Mouse (Mus musculus) MEL (cell line): ENCODE results near the gene Il20ra.
A peak's percentile ranks its signal among the peaks of the same experiment; 100 is the strongest.

Source experiments
- CTCF ChIP-seq, 3 experiments: IDR thresholded peaks in 2 of 3; conservative IDR thresholded peaks in 1 of 3; 2 replicates each; pipeline ENCODE4 v1.5.1; 2011 to 2012; ENCODE audit warnings: low read length in 3 of 3, low read depth in 2 of 3, mild to moderate bottlenecking in 2 of 3, improper control_type of control experiment in 1 of 3, inconsistent platforms in 1 of 3, mixed read lengths in 1 of 3, moderate library complexity in 1 of 3; ENCODE audit not compliant: control insufficient read depth in 1 of 3, insufficient read depth in 1 of 3, poor library complexity in 1 of 3, severe bottlenecking in 1 of 3
- POLR2AphosphoS2 ChIP-seq: IDR thresholded peaks from 2 replicates; pipeline ENCODE4 v1.6.1; 2011; ENCODE audit warnings: low read length, improper control_type of control experiment
- USF1 ChIP-seq: IDR thresholded peaks from 2 replicates; pipeline ENCODE4 v1.6.1; 2014; ENCODE audit warnings: low read depth, mild to moderate bottlenecking, inconsistent platforms, low read length, improper control_type of control experiment, moderate library complexity

DNA sequence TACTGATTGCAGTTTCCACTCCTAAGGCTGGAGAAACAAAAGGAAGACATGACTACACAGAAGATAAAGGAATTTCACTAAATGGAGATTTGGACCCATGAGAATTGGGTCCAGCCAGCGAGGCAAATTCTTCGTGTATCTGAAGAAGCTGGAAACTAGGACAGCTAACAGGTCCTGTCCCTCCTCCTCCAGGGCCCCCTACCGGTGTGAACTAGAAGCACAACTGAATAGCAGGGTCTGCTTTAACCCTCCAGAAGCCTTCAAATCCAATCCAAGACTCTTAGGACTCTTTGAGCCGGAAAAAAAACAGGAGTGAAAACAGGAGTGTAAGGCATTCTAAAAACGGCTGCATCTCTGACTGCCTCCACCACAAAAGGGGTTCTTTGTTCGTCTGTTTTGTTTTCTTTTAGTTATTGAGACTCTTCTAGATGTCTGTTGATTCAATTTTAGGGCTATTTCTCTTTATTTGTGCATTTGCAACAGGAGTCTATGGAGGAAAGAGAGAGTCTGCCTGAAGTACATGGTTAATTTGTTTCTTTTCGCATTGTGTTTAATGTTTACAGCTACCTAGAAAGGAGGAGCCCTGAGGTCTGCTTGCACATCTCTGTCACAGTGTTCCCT is 709 bp upstream of the Il20ra start:
- TF ChIP-seq POLR2AphosphoS2 (no peak), CTCF (IDR thresholded peaks at IDR 0.05 in 2 of 3, conservative IDR thresholded peaks at IDR 0.05 in 1 of 3; ENCODE audit: control insufficient read depth in 1 of 3, insufficient read depth in 1 of 3, low read depth in 2 of 3, low read length in 3 of 3, poor library complexity in 1 of 3, severe bottlenecking in 1 of 3) (peak; percentile 48 to 62 (median 58)), USF1 (no peak)
